Mouse (Mus musculus): ENCODE data around the gene Rgmb.

DNA sequence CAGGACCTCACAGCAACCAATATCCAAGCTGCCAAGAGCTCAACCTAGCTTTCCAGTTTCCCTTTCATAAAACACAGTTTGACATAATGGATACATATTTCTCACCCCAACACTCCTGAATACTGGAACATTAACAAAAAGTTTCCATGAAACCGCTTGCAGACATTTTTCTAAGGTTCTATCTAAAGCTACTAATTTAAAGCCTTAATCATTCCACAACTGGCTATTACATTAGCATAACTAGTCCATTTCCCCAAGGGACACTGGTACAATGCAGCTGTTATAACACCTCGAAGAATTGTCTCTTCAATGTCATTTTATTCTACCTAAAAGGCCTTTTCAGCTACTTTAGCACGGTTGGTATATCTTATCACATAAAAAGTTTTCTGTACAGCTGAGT lies 6.0 kb downstream of the Rgmb start:
- no peak for TF ChIP-seq CTCF (IDR thresholded peaks at IDR 0.05; ENCODE audit: borderline replicate concordance, extremely low read depth, insufficient read depth, insufficient read length)
- no peak for TF ChIP-seq POLR2A (IDR thresholded peaks at IDR 0.05; ENCODE audit: borderline replicate concordance, extremely low read depth, insufficient read depth, insufficient read length, poor library complexity, severe bottlenecking)
